Mouse (Mus musculus): Measurements from ENCODE around the gene Zfp607a.
"Not testable (repeated sequence)": the region's sequence is repeated elsewhere in the genome, so short reads cannot be mapped to it uniquely, and the experiment has no call there.

Zfp607a gene

DNA sequence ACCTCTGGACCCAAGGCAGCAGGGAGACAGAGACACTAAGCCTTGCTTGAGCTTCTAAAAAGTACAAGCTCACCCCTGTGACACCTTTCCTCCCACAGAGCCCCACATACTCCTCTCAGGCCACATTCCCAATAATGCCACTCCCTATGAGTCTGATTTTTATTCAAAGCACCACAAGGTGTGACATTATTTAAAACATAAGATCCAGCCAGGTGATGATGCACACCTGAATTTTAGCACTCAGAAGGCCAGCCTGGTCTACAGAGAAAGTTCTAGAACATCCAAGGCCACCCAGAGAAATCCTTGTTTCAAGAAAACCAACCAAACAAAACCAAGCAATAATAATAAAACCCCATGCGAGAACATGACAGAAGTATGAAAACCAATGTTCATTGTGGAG lies at the start of gene Zfp607a:
Gene Zfp607a, plus strand, starts transcription at position 301 of the 400 bp plus-strand sequence.
- DNase-seq (ENCODE audit: low spot score) = no peak

DNA sequence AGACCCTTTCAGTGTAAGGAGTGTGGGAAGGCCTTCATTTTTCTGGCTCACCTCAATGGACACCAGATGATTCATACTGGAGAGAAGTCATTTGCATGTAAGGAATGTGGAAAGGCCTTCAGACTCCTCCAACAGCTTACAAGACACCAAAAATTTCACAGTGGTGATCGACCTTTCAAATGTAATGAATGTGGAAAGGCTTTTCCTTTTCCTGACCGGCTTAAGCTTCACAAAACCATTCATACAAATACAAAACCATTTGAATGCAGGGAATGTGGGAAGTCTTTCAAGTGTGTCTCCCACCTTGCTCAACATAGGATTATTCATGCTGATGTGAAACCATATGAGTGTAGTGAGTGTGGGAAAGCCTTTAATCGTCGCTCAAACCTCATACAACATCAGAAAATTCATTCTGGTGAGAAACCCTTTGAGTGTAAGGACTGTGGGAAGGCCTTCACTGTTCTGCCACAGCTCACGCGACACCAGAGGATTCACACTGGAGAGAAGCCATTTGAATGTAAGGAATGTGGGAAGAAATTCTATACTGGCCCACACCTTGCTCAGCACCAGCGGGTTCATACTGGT lies 38.7 kb upstream of the Zfp607a start:
- no peak for DNase-seq (ENCODE audit: low spot score)

DNA sequence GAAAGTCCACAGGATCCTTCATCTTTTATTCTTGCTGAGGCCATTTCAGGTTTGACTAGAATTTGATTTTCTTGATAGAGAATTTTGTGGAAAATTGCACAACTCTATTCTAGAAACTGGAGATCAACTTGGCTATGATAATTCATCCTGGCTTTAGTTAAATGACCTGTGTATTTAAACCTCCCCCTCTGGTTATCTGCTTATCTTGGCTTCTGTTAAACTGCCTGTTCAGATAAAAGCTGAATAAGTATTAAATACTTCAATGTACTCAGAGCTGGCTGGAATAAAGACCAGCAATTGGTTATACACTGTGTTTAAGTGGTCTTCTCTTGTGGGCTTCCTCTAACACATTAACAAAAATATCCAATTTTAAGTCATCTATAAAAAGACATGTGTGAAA lies 34.7 kb upstream of the Zfp607a start:
- DNase-seq (ENCODE audit: low spot score) = no peak

DNA sequence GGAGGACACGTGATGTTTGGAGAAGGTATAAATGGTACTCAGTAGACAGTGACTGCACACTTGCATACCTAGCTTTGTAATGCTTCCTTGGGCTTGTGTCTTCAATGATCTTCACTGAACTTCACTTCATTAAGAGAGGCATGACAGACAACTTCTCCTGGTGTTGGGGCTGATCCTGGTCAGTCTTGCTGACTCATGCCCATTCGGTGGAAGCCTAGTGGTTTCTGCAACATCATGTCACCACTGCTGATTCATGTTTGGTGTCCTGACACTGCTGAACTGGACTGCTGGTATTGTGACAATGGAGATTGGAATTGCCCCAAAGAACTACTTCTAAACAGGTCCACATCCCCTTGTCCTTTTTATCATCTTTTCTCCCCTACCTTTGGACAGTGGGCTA lies 23.2 kb upstream of the Zfp607a start:
- DNase-seq (ENCODE audit: low spot score) = no peak

DNA sequence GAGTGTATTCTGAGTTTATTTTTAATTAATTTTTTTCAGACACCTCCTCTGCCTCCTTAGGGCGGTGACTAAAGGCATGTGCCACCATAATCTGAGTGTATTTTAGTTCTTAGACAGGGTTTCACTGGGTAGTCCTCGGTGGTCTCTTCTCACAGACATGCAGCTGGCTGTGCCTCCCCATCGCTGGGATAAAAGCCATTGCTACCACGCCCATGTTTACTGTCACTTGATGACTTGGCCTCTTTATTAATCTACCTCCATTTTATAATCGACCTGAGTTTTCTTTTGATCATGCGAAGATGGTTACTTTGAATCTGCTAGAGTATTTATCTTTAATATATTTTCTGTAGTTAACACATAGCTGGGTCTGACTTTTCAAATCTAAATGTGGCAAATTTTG lies 19.4 kb upstream of the Zfp607a start:
- DNase-seq (ENCODE audit: low spot score) = no peak

DNA sequence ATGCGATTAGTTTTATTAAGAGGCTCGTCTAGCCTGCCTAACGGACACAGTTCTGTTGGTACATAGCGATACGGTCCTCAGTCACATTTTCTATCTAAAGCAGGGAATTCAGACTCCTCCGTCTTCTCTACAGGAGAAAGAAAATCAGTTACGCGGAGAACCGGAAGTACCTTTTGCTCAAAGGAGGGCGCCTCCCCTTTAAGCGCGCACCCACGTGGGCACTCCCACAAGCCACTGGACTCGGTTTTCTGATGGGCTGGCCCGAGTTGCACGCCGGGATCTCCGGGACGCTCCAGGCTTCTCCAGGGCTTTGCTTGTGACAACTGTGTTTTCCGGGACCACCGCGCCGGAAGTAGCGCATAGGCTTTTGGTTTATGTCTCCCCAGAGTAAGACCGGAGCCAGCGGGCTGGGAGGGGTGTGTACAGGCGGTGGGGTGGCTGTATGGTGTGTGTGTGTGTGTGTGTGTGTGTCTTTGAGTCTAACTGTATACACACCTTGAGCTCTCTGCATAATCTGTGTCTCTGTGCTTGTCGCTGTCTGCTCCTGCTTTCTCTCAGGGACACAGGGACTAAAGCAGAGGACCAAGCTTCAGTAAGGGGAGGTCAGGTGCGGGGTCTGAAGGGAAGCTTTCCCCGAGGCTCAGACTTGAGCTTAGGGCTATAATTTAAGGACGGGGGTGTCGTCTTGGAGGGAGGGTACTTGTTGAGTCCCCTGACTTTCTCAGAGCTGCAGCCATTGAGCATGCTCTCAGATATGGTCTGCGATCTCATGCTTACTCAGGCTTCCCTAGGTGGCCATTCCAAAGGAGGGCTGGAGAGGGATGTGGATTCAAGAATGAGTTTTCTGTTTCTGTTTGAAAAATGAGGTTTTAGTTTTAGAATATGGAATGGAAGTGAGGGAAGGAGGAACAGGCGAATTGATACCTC lies 18.7 kb upstream of the Zfp607a start, which contains the start of gene Zfp59:
Gene Zfp59, plus strand, starts transcription at position 285 of the 927 bp plus-strand sequence.
- peak; percentile 90 for DNase-seq (ENCODE audit: low spot score)

DNA sequence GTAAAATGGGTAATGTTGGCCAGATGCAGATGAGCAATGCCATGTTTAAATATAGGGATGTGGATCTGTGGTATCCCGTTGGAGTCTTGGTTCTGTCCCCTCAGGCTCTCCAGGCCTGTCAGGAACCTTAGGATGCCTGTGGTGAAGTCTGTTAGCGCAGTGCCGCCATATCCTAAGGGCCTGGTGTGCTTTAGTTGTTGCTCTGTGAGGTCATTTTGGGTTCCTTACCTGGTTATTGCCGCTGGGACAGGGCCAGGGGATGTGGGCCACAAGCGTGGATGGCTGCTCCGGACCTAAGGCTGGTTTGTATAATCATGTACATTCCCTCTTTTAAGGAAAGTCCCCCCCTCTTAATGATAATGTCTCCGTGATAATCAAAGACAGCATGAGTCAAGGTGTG lies 17.7 kb upstream of the Zfp607a start:
- no peak for DNase-seq (ENCODE audit: low spot score)

DNA sequence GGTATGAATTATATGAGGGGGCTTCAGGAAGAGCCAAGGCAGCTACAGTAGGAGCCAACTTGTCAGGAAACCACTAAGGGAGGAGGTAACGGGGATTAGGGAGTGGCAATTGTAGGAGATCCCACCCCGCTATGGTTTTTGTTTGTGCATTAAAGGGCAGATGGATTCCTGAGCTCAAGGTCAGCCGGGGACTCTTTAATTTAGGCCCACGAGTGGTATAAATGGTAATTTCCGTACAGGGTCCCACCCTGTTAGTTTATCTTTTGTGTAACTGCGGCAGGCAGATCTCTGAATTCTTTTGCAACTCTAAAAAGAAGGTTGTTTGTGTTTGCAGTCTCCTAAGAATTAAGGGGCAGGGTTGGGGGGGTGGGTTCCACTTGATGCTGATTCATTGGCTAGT lies 17.2 kb upstream of the Zfp607a start:
- DNase-seq (ENCODE audit: low spot score) = no peak

DNA sequence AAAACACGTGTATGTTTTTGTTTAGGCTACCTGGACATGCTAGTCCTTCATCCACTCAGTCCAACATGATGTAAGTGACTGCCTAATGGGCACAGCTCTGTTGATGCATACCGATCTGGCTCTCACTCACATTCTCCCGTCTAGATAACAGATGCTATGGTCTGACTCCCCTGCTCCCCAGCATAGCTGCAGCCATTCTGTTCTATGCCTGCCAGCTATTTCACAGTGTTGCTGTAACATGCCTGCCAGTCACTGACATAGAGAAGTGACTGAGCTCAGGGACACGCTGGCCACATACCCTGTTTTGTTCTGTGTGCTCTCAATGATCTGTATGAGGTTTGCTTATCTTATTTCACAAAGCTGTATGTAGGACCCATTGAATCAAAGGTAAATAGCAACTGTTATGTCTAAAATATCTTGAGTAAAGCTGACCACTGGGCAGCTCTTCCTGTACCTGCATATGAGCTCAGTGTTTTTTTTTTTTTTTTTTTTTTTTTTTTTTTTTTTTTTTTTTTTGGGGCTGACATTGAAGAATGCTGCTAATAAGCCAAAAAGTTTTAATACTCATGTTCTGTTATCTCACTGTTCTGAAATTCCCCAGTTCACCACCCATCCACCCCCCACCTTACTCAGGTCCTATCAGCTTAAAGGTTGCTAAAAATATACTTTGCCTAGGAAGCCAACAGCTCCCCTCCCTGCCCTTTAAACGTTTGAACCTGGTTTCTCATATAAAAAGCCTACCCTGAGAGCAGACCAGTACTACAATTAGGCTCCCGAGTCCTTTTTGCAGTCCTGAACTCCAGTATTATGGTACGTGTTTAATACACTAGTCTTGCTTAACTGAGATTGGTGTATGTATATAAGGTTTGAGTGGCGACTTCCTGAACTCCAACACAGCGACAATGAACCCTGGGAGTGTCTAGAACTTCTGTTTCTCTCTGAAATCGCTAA lies 2.2 kb downstream of the Zfp607a start:
- no peak for DNase-seq (ENCODE audit: low spot score)

DNA sequence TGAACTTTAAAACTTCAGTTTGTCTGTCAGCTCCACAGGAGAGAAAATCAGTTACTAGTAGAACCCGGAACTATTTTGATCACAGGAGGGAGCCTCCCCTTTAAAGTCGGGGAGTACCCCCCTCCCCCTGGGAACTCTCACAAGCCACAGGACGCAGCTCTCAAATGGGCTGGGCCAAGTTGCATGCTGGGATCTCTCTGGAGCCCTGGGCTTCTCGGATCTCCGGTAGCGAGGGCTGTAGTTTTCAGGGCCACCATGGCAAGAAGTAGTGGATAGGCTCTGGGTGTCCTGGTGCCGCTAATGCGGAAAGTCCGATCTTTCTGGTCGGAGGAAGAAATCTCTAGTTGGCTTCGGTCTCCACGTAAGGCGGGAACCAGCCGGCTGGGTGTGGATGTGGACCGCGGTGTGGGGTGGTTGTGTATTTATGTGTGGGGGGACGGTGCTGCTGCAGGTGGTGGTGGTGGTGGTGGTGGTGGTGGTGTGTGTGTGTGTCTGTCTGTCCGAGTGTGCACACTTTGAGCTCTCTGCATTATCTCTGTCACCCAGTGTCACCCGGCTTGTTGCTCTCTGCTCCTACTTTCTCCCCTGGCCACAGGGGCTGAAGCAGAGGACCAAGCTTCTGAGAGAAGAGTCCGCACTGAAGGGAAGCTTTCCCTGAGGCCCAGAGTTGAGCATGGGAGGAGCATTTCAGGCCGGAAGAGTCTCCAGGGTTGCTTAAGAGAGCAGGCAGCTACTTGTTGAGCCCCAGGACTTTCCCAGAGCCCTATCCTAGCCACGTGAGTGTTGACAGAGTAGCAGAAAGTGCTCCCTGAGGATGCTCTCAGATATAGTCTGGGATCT lies 3.3 kb downstream of the Zfp607a start:
- DNase-seq (ENCODE audit: low spot score) = peak; percentile 87

DNA sequence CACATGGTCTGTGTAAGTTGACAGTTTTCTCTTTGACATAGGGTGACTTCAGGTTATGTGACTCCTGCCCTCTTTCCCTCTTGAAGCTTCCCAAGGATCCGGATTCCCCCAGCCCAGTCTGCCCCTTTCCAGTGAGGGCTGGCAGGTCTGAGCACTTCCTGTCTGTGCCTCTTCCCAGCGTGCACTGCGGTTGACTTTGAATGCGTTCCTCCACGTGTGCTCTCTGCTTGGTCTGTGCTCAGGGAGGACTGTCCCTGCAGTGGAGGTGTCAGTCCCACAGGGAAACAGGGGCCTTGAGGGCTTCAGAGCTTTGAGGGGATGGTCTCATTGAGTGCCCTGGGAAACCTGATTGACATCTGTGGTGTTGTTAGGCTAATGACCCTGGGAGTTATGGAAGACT lies 5.3 kb downstream of the Zfp607a start:
- DNase-seq (ENCODE audit: low spot score) = not testable (repeated sequence)

DNA sequence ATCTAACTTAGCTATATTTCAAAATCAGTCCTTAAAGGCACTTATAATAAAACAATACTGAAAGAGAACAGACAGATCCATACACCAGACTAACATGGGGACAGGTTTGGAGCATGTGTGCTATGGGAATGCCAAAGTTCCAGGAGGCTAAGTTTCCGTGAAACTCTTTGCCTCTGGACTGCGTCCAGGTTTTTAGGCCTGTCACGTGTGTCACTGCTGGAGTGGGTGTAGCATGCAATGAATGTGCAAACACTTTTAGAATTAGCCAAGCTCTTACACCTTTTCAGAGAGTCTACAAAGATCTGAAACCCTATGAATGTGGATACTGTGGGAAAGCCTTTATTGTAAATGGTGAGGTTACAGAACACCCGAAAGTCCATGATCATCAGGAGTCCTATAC lies 24.4 kb downstream of the Zfp607a start:
- DNase-seq (ENCODE audit: low spot score) = peak; percentile 62

DNA sequence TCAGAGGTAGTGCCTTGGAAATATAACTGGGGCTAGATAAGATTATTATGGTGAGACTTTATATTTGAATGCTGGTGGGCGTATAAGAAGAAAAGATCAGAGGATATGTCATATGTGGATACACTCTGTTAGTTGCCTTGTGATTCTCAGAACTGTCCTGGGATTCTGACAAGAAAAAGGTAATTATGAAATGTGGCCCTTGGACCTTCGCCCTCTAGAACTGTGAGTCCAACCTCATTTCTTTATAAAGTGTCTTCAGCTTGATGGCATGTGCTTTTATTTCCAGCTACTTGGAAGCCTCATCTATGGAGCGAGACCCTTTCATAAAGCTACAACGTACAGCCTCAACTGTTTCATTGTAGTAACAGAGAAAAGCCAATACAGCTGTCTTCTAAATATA lies 43.3 kb downstream of the Zfp607a start:
- no peak for DNase-seq (ENCODE audit: low spot score)

DNA sequence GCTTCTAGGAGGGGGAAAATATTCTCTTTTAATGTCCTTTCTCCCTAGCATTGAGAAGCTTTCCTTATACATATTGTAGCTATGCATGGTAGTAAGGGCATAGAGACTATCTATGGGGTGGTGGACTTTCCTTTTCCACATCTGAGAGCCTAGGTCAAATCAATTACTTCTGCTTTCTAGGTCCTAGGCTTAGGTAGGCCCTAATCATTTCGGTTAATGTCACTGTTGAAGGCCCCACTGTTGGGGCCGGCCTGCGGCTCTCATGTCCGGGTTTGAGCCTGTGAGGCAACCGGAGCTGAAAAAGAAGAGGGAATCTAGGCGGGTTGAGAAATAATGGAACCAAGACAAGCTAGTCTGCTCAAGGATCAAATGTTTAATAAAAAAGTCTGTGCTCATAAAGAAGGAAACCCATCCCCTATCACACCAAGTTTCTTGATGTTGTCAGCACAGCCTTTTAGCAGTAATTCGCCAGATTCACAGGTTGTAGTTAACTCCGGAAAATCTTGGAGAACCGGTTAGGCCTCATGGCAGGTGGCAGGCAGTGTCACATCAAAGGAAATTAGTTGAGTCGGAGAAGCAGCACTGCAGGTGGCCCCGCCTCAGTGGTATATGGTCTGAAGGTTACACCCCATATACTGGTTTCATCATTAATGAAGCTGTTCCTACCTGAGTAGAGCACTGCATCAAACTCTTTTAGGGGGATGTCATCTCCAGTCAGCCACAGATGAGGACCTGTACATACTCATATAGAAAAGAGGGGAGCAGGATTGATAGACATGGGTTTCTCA lies 47.9 kb downstream of the Zfp607a start:
- DNase-seq (ENCODE audit: low spot score) = no peak

DNA sequence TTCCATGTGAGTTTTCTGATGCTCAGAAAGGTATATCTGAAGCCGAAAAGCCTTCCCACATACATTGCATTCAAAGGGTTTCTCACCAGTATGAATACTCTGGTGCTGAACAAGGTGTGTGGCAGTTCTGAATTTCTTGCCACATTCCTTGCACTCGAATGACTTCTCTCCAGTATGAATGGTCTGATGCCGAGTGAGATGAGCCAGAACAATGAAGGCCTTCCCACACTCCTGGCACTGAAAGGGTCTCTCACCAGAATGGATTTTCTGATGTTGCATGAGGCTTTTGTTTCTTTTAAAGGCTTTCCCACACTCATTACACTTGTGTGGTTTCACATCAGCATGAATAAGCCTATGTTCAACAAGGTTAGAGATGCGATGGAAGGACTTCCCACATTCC lies 53.6 kb downstream of the Zfp607a start:
- DNase-seq (ENCODE audit: low spot score) = not testable (repeated sequence)

DNA sequence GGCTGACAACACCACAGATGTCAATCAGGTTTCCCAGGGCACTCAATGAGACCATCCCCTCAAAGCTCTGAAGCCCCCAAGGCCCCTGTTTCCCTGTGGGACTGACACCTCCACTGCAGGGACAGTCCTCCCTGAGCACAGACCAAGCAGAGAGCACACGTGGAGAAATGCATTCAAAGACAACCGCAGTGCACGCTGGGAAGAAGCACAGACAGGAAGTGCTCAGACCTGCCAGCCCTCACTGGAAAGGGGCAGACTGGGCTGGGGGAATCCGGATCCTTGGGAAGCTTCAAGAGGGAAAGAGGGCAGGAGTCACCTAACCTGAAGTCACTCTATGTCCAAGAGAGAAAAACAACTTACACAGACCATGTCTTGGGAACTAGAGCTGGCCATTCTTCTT lies 69.7 kb downstream of the Zfp607a start:
- not testable (repeated sequence) for DNase-seq (ENCODE audit: low spot score)

DNA sequence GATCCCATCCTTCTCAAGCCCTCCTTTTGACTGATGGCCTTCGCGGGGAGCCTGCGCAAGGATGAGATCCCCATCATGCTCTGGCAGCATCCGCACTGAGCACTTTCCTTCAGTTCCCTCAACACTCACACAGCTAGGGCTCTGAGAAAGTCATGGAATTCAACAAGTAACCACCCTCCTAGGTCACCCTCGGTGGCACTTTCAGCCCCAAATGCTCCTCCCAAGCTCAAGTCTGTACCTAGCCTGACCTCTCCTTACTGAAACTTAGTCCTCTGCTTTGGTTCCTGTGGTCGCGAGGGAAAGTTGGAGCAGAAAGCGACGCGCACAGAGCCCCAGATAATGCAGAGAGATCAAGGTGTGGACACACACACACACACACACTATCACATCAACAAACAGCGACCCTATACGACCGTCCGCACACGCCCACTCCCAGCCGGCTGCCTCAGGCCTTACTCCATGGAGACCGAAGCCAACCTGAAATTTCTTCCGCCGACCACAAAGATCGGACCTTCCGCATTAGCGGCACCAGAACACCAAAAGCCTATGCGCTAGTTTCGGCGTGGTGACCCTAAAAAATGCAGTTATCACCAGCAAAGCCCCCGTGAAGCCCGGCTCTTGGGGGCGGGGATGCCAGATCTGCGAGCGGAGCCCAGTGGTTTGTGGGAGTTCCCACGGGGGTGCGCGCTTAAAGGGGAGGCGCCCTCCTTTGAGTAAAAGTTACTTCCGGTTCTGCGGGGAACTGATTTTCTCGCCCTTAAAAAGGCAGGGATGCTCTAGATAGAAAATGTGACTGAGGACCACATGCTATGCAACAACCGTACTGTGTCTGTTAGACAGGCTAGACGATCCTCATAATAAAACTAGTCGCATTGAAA lies 71.7 kb downstream of the Zfp607a start, which contains the start of gene Zfp974:
Gene Zfp974, minus strand, starts transcription at position 643 of the 878 bp plus-strand sequence.
- peak; percentile 55 for DNase-seq (ENCODE audit: low spot score)

All from lung, postnatal 25 days (tissue).